Mouse (Mus musculus) hindbrain, embryonic 15.5 days (tissue): ENCODE results near the gene Trmt11. TPM values are rescaled to one million over a fixed set of nuclear protein-coding genes. Genes with fewer than 3 reads are reported as not detected.
"Not testable (repeated sequence)": the region's sequence is repeated elsewhere in the genome, so short reads cannot be mapped to it uniquely, and the experiment has no call there.

Experiments
- ATAC-seq: fragments of 200-750 bp; cut with Nextera tagmentation; 2 replicates; pipeline ENCODE4 v1.8.0; 2017; ENCODE audit warnings: low read depth, moderate number of reproducible peaks, moderate TSS enrichment; ENCODE audit not compliant: low FRiP score
- H3K27ac ChIP-seq: fragments of 300-500 bp; sonication (generic); replicated peaks from 2 replicates; pipeline ENCODE4 v1.5.1; 2015; ENCODE audit warnings: mild to moderate bottlenecking, inconsistent platforms
- H3K27me3 ChIP-seq: fragments of 300-500 bp; sonication (generic); 2 replicates; pipeline ENCODE4 v1.6.1; 2015; ENCODE audit warnings: control low read depth, inconsistent platforms
- H3K36me3 ChIP-seq: fragments of 300-500 bp; sonication (generic); 2 replicates; pipeline ENCODE4 v1.6.1; 2015; ENCODE audit warnings: control low read depth, inconsistent platforms
- H3K4me1 ChIP-seq: fragments of 300-500 bp; sonication (generic); replicated peaks from 2 replicates; pipeline ENCODE4 v1.6.1; 2015; ENCODE audit warnings: control low read depth, inconsistent platforms
- H3K4me2 ChIP-seq: fragments of 300-500 bp; sonication (generic); 2 replicates; pipeline ENCODE4 v1.6.1; 2015; ENCODE audit warnings: moderate library complexity, mild to moderate bottlenecking, inconsistent platforms
- H3K4me3 ChIP-seq: fragments of 300-500 bp; sonication (generic); 2 replicates; pipeline ENCODE4 v1.5.1; 2015; ENCODE audit warnings: mild to moderate bottlenecking, inconsistent platforms
- H3K9ac ChIP-seq: fragments of 300-500 bp; sonication (generic); 2 replicates; pipeline ENCODE4 v1.6.1; 2015; ENCODE audit warnings: inconsistent platforms
- H3K9me3 ChIP-seq: fragments of 300-500 bp; sonication (generic); 2 replicates; pipeline ENCODE4 v1.6.1; 2016; ENCODE audit warnings: control low read depth, inconsistent platforms
- WGBS: fragments of 180-500 bp; shearing (Covaris S2); methylation state at CpG from one replicate; pipeline ENCODE4 v1.1.7; 2015; 5-methylcytosine and 5-hydroxymethylcytosine counted together
- polyA plus RNA-seq: library from polyadenylated mRNA; unstranded; fragments of >200 nt; fragmentation: Nextera tagmentation; extraction: Ambion mirVana; gene quantifications from 2 replicates; pipeline ENCODE4 v1.2.1, GENCODE M21; 2015

The Trmt11 gene
- 20.0 and 21.0 TPM in 2 replicates for polyA plus RNA-seq

DNA sequence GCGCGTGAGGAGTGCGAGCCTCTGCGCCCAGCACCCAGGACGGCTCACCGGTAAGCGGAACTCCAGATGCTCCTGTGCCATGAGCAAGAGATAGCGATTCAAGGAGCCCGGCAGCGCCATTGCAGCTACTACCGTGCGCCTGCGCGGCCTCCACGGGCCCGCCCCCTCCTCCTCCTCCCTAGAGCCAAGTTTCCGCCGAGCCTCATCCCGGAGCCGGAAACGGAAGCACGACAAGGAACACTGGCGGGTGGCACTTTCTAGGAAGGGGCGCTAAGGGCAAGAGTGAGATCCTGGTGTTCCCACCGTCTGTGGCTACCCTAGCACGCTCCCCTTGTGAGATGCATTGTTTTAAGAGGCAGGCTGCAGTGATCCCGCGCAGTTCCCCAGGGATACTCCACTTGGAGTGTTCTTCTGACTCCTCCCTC, at the start of gene Trmt11:
Gene Trmt11, minus strand, starts transcription at position 208 of the 425 bp plus-strand sequence.
- 1% methylated on average over 25 of the region's 28 CpGs for WGBS

DNA sequence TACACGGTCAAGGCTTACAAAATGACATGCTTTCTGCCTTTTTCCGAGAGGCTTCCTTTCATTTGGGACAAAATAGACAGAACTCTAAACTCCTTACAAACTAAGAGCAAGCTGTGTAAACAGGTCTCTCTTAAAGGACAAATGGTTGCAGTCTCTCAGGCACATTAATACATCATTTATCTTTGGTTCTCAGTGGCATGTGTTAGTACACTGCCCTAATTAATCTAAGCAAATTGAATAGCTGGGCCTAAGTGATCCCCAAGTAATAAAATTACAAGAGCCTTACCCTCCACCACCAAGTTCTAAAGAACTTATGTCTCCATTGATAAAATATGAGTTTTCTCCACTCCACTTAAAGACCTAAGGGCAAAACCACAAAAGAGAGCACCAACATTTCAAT, 47.1 kb upstream of the Trmt11 start:
- H3K27me3 ChIP-seq = no peaks in the 10 kb centered on the region
- no peak overlapping the region for H3K4me3 ChIP-seq
- H3K27ac ChIP-seq = no peak overlapping the region
- peaks cover 20% of the 10 kb centered on the region for H3K36me3 ChIP-seq
- WGBS = 43% methylated on average over 2 of the region's 2 CpGs
- no peak for ATAC-seq
- H3K9me3 ChIP-seq = no peaks in the 10 kb centered on the region
- no peak overlapping the region for H3K9ac ChIP-seq
- no peak overlapping the region for H3K4me2 ChIP-seq
- H3K4me1 ChIP-seq = no peaks in the 10 kb centered on the region

More for the DNA sequence above, at the start of gene Trmt11:
- no peaks in the 10 kb centered on the region for H3K9me3 ChIP-seq
- H3K27ac ChIP-seq = peak within 1 kb of the TSS; percentile 85
- peaks cover 21% of the 10 kb centered on the region for H3K4me1 ChIP-seq
- peak; percentile 97 for ATAC-seq
- H3K4me3 ChIP-seq = peak within 1 kb of the TSS; percentile 71
- H3K36me3 ChIP-seq = peaks cover 15% of the 10 kb centered on the region
- H3K4me2 ChIP-seq = peak within 1 kb of the TSS; percentile 86
- H3K9ac ChIP-seq = peak within 1 kb of the TSS; percentile 77
- no peaks in the 10 kb centered on the region for H3K27me3 ChIP-seq

DNA sequence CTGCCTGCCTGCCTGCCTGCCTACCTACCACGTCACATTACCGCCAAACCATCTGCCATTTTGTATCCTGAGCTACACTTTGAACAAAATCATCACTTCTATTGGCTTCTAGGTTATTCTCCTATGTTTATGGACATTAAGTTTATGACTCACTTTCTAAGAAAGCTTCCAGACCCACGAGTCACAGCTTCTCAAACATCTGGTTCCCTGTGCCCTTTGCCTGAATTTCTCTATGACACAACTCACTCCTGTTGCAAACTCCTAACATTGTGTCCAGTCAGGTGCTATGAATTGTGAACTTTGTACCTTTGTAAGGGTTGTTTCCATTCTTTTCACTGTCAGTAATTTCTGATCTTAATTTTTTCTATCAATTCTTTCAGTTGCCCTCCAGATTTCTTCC, 37.7 kb upstream of the Trmt11 start:
- Histone ChIP-seq H3K27me3 (no peaks in the 10 kb centered on the region), H3K9me3 (no peaks in the 10 kb centered on the region), H3K4me3 (no peak overlapping the region), H3K36me3 (no peaks in the 10 kb centered on the region), H3K4me1 (no peaks in the 10 kb centered on the region), H3K4me2 (no peak overlapping the region), H3K9ac (no peak overlapping the region), H3K27ac (no peak overlapping the region)
- 86% methylated on average over 3 of the region's 3 CpGs for WGBS
- no peak for ATAC-seq

DNA sequence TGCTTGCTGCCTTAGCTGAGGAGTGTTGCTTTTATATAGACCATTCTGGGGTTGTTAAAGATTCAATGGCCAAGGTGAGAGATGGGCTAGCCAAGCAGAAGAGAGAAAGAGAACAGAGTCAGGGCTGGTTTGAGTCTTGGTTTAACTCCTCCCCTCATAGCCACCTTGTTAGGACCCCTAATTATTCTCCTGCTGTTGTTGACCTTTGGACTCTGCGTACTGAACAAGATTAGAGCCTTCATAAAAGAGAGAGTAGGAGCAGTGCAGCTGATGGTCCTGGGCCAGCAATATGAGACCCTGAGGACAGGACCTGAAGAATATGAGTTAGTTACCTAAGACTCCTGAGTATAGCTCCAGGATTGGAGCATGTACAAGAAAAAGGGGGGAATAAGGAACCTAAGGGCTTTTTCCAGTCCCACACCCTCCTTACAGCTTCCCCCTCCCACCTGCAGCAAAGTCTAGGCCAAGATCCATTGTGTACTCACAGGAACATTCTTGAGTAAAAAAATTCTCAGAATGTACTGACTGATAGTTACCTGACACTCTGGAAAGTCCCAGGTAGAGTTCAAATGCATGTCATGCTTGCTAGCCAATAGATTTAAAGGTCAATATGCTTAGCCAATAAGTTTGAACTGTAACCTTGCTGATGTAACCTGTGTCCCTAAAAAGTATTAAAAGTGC, 36.1 kb upstream of the Trmt11 start:
- H3K36me3 ChIP-seq, H3K4me2 ChIP-seq, H3K9ac ChIP-seq, H3K27ac ChIP-seq, H3K4me1 ChIP-seq, ATAC-seq, H3K27me3 ChIP-seq, H3K4me3 ChIP-seq, H3K9me3 ChIP-seq: not testable (repeated sequence)
- WGBS = 81% methylated on average over 1 of the region's 1 CpGs

DNA sequence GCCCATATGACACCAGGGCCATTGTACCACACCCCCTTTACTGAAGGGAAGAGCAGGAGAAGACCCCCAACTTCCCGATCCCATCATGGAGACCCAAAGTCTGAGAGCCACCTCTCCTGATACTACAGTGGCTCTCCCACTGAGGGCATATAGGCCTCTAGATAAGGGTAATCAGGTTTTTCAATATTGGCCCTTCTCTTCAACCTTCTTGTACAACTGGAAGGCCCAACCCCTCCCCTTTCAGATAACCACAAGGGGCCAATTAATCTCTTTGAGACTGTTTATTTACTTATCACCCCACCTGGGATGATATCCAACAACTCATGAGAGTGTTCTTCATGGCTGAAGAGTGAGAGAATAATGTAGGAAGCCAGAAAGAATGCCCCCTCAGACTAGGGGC, 32.2 kb upstream of the Trmt11 start:
- no peak for ATAC-seq
- H3K27ac ChIP-seq = no peak overlapping the region
- 95% methylated on average over 1 of the region's 1 CpGs for WGBS
- H3K4me1 ChIP-seq = no peaks in the 10 kb centered on the region
- no peaks in the 10 kb centered on the region for H3K36me3 ChIP-seq
- H3K4me3 ChIP-seq = no peak overlapping the region
- no peaks in the 10 kb centered on the region for H3K9me3 ChIP-seq
- H3K4me2 ChIP-seq = no peak overlapping the region
- H3K9ac ChIP-seq = no peak overlapping the region
- no peaks in the 10 kb centered on the region for H3K27me3 ChIP-seq

DNA sequence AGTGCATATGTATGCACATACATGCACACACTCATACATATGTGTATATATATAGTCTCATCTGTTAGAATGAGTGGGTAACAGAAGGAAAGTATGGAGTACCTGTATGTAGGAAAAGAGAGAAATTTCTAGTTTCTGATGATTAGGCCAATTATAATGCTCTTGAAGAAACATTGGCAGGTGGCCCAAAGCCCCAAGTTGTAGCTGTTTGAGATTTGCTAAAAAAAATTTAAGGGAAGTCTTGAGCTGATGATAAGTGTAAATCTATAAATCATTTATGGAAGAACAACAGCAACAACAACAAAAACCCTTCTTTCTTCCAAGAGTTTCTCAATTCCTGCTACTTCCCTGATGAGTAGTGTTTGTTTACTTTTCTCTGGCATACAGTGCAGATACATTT, 29.4 kb upstream of the Trmt11 start:
- no peaks in the 10 kb centered on the region for H3K9me3 ChIP-seq
- no peak overlapping the region for H3K9ac ChIP-seq
- H3K36me3 ChIP-seq = no peaks in the 10 kb centered on the region
- H3K4me2 ChIP-seq = no peak overlapping the region
- H3K27me3 ChIP-seq = no peaks in the 10 kb centered on the region
- no peaks in the 10 kb centered on the region for H3K4me1 ChIP-seq
- no peak overlapping the region for H3K27ac ChIP-seq
- ATAC-seq = no peak
- H3K4me3 ChIP-seq = no peak overlapping the region

DNA sequence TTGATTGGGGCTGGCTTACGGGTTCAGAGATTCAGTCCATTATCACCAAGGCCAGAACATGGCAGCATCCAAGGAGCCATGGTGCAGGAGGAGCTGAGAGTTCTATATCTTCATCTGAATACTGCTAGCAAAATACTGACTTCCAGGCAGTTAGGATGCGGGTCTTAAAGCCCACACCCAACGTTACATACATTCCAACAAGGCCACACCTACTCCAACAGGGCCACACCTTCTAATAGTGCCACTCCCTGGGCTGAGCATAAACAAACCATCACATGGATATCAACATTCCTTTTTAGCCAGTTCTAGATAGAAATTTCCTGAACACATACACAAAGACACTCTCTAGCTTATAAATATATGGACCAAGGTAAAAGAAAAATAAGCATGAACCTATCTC, 29.0 kb upstream of the Trmt11 start, which contains the start of gene Hint3:
Gene Hint3, minus strand, starts transcription at position 120 of the 400 bp plus-strand sequence.
- 87% methylated on average over 3 of the region's 3 CpGs for WGBS
- no peaks in the 10 kb centered on the region for H3K27me3 ChIP-seq
- no peak for ATAC-seq

DNA sequence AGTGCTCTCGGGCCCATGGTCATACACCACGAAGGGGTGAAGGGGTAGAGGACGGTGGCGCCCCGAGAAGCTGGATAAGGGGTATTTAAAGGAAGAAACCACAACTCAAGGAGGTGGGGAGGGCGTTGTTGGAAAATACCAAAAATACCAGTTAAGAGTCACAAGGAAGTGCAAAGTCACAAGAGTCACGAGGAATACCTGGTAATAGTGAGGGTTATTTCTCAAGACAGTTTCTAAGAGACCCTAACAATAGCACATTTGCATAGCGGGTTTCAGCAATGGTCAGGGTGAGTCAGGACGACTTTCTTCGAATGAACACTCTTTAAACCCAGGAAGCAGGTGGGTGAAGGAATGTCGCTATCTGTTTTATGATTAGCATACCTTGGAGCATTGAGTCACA, 27.9 kb upstream of the Trmt11 start:
- H3K4me2 ChIP-seq, H3K9me3 ChIP-seq, H3K4me3 ChIP-seq, H3K27ac ChIP-seq, H3K9ac ChIP-seq, H3K36me3 ChIP-seq, ATAC-seq, H3K4me1 ChIP-seq, H3K27me3 ChIP-seq: not testable (repeated sequence)
- WGBS = 92% methylated on average over 11 of the region's 11 CpGs

More for the DNA sequence above, 29.0 kb upstream of the Trmt11 start, which contains the start of gene Hint3:
- no peak within 1 kb of the TSS for H3K27ac ChIP-seq
- H3K4me1 ChIP-seq = no peaks in the 10 kb centered on the region
- no peak within 1 kb of the TSS for H3K9ac ChIP-seq
- H3K4me3 ChIP-seq = no peak within 1 kb of the TSS
- H3K36me3 ChIP-seq = no peaks in the 10 kb centered on the region
- no peaks in the 10 kb centered on the region for H3K9me3 ChIP-seq
- no peak within 1 kb of the TSS for H3K4me2 ChIP-seq

DNA sequence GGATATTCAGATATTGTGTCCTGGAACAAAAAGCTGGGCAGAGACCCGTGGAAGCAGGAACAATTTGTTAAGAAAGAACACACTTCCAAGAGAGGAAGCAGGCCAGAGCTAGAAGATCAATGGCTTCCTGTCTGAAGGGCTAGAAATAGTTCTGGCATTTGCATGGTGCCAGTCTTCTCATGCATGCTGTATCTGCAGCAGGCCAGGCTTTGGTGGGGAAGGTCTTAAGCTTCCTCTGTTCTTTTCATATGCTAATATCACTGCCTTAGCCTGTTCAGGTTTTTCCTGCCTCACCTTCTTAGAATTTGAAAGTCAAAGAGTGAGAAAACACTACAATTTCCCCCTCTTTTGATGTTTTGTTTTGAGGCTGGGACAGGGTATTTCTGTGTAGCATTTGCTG, 27.0 kb upstream of the Trmt11 start:
- Histone ChIP-seq H3K4me1 (no peaks in the 10 kb centered on the region), H3K9me3 (no peaks in the 10 kb centered on the region), H3K27ac (no peak overlapping the region), H3K4me3 (no peak overlapping the region), H3K27me3 (no peaks in the 10 kb centered on the region), H3K4me2 (no peak overlapping the region), H3K36me3 (no peaks in the 10 kb centered on the region), H3K9ac (no peak overlapping the region)
- ATAC-seq = no peak
- 40% methylated on average over 1 of the region's 1 CpGs for WGBS

DNA sequence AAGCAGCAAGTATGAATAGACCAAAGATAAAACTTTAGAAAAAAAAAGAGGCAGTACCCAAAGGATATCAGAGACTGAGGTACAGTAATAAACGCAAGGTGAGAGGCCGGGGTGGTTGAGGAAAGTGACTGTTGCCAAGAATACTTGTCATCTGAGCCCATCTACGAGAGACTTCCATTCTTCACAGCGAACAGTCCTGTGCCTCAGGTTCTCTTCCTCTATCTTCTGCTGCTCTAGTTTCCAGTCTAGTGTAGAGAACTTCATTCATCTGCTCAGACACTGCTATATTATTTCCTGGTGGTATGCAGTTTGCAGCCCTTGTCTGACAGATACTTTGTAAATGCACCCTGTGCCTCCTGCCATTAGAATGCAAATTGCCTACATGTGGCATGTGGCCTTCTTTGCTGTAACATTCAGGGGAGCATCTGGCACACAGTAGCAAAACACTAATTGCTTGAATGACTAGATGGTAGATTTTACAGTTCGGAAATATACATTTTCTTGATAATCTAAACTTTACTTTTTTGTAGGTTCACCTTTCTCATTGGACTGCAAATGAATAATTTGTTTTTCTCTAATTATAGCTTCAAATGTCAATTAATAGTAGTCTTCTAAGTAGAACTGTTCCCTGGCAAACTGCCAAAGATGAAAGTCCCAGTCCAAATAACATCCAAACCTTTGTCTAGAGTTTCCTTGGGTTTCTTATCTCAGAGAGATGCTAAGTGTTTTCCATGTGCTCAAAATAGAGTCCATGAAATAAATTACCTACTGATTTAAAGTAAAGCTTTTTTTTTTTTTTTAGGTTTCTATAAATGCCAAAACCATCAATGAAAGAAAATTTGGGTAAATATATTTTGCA, 23.8 kb upstream of the Trmt11 start:
- Histone ChIP-seq H3K4me3 (no peak overlapping the region), H3K4me2 (no peak overlapping the region), H3K27me3 (no peaks in the 10 kb centered on the region), H3K27ac (no peak overlapping the region), H3K9ac (no peak overlapping the region), H3K9me3 (no peaks in the 10 kb centered on the region), H3K4me1 (no peaks in the 10 kb centered on the region), H3K36me3 (no peaks in the 10 kb centered on the region)
- WGBS = 56% methylated on average over 5 of the region's 5 CpGs
- ATAC-seq = peak; percentile 48; the same call in 1 of the 2 replicates

DNA sequence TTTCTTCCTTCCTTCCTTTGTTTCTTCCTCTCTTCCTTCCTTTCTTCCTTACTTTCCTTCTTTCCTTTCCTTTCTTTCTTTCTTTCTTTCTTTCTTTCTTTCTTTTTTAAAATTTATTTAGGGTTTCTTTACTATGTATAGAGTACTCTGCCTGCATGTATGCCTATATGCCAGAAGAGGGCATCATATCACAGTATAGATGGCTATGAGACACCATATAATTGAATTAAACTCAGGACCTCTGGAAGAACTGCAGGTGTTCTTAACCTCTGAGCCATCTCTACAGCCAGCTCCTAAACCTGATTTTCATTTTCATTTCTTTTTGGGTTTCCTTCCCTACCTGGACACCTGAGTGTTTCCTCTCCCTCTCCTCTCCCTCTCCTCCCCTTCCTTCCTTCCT, 22.4 kb upstream of the Trmt11 start:
- Histone ChIP-seq H3K27ac (no peak overlapping the region), H3K36me3 (no peaks in the 10 kb centered on the region), H3K4me2 (no peak overlapping the region), H3K27me3 (no peaks in the 10 kb centered on the region), H3K9me3 (no peaks in the 10 kb centered on the region), H3K4me3 (no peak overlapping the region), H3K9ac (no peak overlapping the region), H3K4me1 (peaks cover 3% of the 10 kb centered on the region; the same call in 1 of the 2 replicates)
- ATAC-seq = no peak

DNA sequence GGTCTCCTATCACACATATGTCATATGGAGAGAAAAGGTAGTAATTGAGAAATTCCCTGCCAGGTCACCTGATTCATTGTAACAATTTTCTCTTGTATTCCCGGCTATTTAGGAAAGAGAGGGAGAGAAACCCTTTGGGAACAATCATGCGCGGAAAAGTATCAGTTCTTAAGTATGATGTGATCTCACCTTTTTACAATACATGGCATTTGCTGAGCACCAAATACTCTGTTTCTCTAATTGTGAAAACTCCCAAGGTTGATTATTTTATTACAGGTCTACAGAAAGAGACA, 18.3 kb upstream of the Trmt11 start:
- ATAC-seq = no peak
- H3K9ac ChIP-seq = peak overlapping the region; percentile 43
- 33% methylated on average over 3 of the region's 3 CpGs for WGBS

More for the DNA sequence above, 18.3 kb upstream of the Trmt11 start:
- Histone ChIP-seq H3K4me2 (peak overlapping the region; percentile 61), H3K4me1 (peaks cover 6% of the 10 kb centered on the region), H3K4me3 (peak overlapping the region; percentile 67), H3K36me3 (no peaks in the 10 kb centered on the region), H3K9me3 (no peaks in the 10 kb centered on the region), H3K27ac (peak overlapping the region; percentile 95), H3K27me3 (no peaks in the 10 kb centered on the region)
